Mouse (Mus musculus) neural tube, embryonic 11.5 days (tissue): ENCODE results near the gene Fes. TPM values are rescaled to one million over a fixed set of nuclear protein-coding genes. Genes with fewer than 3 reads are reported as not detected.

Experiments used
- ATAC-seq: fragments of 200-750 bp; cut with Nextera tagmentation; 2 replicates; pipeline ENCODE4 v1.8.0; 2017; ENCODE audit warnings: moderate number of reproducible peaks, mild to moderate bottlenecking, moderate TSS enrichment, moderate library complexity; ENCODE audit not compliant: insufficient read depth, low FRiP score, low TSS enrichment
- DNase-seq: peaks from one replicate; pipeline ENCODE4 v3.0.0-alpha.2; 2015; ENCODE audit warnings: low spot score
- H3K27ac ChIP-seq: fragments of 300-500 bp; sonication (generic); 2 replicates; pipeline ENCODE4 v1.5.1; 2014; ENCODE audit warnings: low read depth, mild to moderate bottlenecking, low read length
- H3K27me3 ChIP-seq: fragments of 300-500 bp; sonication (generic); 2 replicates; pipeline ENCODE4 v1.6.1; 2014; ENCODE audit warnings: mild to moderate bottlenecking, low read length, mixed read lengths; ENCODE audit not compliant: control insufficient read depth, insufficient read depth
- H3K36me3 ChIP-seq: fragments of 300-500 bp; sonication (generic); 2 replicates; pipeline ENCODE4 v1.6.1; 2014; ENCODE audit warnings: mild to moderate bottlenecking, low read length, moderate library complexity, mixed read lengths; ENCODE audit not compliant: control insufficient read depth, insufficient read depth
- H3K4me1 ChIP-seq: fragments of 300-500 bp; sonication (generic); 2 replicates; pipeline ENCODE4 v1.6.1; 2014; ENCODE audit warnings: low read length, mixed read lengths; ENCODE audit not compliant: control insufficient read depth, insufficient read depth
- H3K4me2 ChIP-seq: fragments of 300-500 bp; sonication (generic); 2 replicates; pipeline ENCODE4 v1.6.1; 2014; ENCODE audit warnings: low read depth, mild to moderate bottlenecking, moderate library complexity
- H3K4me3 ChIP-seq: fragments of 300-500 bp; sonication (generic); 2 replicates; pipeline ENCODE4 v1.5.1; 2014; ENCODE audit warnings: low read depth, low read length
- H3K9ac ChIP-seq: fragments of 300-500 bp; sonication (generic); 2 replicates; pipeline ENCODE4 v1.6.1; 2014; ENCODE audit warnings: mild to moderate bottlenecking, low read length
- H3K9me3 ChIP-seq: fragments of 300-500 bp; sonication (generic); 2 replicates; pipeline ENCODE4 v1.6.1; 2016; ENCODE audit warnings: low read length; ENCODE audit not compliant: control insufficient read depth
- WGBS: fragments of 180-500 bp; shearing (Covaris S2); extraction: QIAGEN DNeasy Blood & Tissue Kit; methylation state at CpG from one replicate; pipeline ENCODE4 v1.1.7; 2014; 5-methylcytosine and 5-hydroxymethylcytosine counted together
- polyA plus RNA-seq: library from polyadenylated mRNA; unstranded; fragments of >200 nt; fragmentation: Nextera tagmentation; extraction: Ambion mirVana; gene quantifications from 2 replicates; pipeline ENCODE4 v1.2.1, GENCODE M21; 2014

Gene Fes
- polyA plus RNA-seq, 1 experiment from 2014 or later = 7.1 TPM

DNA sequence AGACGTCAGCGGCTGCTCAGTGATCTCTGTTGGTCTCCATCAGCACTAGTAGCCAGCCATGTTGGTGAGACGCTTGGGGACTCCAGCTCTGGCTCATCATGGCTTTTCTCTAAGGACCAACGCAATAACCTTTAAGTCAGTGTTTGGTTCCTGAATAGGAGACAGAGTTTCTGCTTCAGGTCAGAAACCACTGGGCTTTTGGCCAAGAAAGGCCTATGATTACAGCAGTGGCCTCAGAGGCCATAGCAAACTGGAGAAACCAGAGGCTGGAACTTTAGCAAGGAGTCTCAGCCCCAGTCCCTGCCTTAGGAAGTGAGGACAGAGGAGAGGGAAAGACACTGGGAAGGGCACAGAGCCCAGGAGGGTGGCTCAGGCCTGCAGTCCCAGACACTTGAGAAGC, 32.8 kb upstream of the Fes start:
- no peaks in the 10 kb centered on the region for H3K4me1 ChIP-seq
- DNase-seq (no peak), ATAC-seq (no peak)
- no peak overlapping the region for H3K9ac ChIP-seq
- no peak overlapping the region for H3K27ac ChIP-seq
- WGBS = 82% methylated on average over 4 of the region's 4 CpGs
- H3K4me2 ChIP-seq = no peak overlapping the region
- no peaks in the 10 kb centered on the region for H3K36me3 ChIP-seq
- H3K4me3 ChIP-seq = no peak overlapping the region
- H3K27me3 ChIP-seq = no peaks in the 10 kb centered on the region
- H3K9me3 ChIP-seq = no peaks in the 10 kb centered on the region

DNA sequence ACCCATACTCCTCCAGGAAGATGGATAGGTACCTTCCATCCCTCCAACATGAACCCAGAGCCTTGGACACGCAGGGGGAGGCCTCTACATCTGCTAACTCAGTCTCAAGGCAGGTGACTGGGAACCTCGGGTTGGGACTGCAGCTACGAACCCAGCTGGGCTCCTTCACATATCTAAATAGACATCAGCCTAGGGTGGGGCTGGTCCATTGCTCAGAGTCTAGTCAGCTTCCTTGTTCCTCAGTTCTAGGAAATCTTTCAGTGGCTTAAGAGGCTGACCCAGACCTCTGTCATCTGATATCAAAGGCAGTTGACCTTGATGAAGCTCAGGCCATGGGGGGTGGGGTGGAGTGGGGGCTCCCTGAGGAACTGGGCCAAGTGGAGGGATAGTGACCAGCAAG, 31.5 kb upstream of the Fes start:
- no peaks in the 10 kb centered on the region for H3K27me3 ChIP-seq
- H3K4me2 ChIP-seq = no peak overlapping the region
- ATAC-seq (no peak), DNase-seq (no peak)
- no peaks in the 10 kb centered on the region for H3K9me3 ChIP-seq
- H3K27ac ChIP-seq = no peak overlapping the region
- WGBS = 80% methylated on average over 3 of the region's 3 CpGs
- no peak overlapping the region for H3K9ac ChIP-seq
- H3K4me1 ChIP-seq = no peaks in the 10 kb centered on the region
- no peak overlapping the region for H3K4me3 ChIP-seq
- no peaks in the 10 kb centered on the region for H3K36me3 ChIP-seq

DNA sequence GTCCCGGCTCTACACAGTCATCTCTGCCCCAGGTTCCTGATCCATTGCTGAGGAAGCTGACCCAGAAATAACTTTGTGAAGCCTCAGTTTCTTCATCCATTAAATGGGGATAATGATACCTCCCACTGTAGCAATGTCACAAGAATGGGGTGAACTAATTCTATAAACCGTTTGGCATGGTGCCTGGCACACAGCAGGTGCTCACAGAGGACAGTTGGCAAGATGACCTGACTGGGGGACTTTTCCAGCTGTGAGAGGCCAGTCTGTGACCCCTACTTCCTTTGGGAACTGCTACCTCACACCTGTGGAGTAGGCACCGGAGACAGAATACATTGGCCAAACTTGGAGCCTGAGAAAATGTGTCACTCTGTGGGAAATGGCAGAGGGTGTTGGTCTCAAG, 30.3 kb upstream of the Fes start:
- WGBS = 83% methylated on average over 3 of the region's 3 CpGs
- no peak for ATAC-seq

DNA sequence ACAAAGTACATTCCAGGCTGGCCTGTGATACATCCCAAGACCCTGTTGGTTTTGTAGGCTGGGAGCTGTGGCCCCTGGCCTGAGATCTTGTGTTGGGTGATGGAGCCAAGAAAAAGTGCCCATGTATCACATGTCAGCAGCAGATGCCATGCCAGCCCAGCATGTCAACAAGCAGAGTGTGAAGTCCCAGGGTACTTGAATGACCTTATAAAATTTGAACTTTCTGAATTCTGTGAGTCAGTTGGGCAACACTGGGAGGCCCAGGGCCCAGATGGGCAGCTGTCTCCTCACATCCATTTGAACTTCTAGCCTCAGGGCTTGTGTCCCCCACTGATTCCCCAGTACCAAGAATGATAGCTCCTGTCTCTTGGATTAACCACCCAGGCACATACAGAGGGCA, 29.9 kb upstream of the Fes start:
- no peaks in the 10 kb centered on the region for H3K9me3 ChIP-seq
- no peak overlapping the region for H3K4me2 ChIP-seq
- no peaks in the 10 kb centered on the region for H3K27me3 ChIP-seq
- no peaks in the 10 kb centered on the region for H3K4me1 ChIP-seq
- H3K27ac ChIP-seq = no peak overlapping the region
- no peaks in the 10 kb centered on the region for H3K36me3 ChIP-seq
- H3K4me3 ChIP-seq = no peak overlapping the region
- ATAC-seq (no peak), DNase-seq (no peak)
- no peak overlapping the region for H3K9ac ChIP-seq

More for the DNA sequence above, 30.3 kb upstream of the Fes start:
- no peak overlapping the region for H3K9ac ChIP-seq
- H3K27ac ChIP-seq = no peak overlapping the region
- DNase-seq = no peak
- no peak overlapping the region for H3K4me2 ChIP-seq
- no peaks in the 10 kb centered on the region for H3K9me3 ChIP-seq
- H3K4me1 ChIP-seq = no peaks in the 10 kb centered on the region
- no peaks in the 10 kb centered on the region for H3K36me3 ChIP-seq
- H3K4me3 ChIP-seq = no peak overlapping the region
- no peaks in the 10 kb centered on the region for H3K27me3 ChIP-seq

DNA sequence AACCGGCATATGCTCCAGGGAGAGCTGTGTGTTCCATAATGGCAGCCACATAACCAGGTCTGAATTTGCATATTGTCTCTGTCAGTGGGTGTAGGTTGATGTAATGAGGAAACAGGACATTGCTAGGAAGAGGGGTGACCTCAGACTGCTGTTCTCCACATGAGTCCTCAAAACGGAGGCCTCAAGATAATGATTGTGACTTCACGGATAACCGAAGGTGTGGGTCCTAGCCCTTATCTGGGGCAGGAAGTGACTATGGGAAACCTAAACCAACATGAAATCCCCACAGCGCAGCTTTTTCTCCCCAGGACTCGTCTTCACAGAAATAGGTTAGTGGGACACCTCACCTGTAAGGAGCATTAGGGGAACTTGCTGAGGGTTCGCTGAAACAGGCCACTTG, 29.2 kb upstream of the Fes start:
- Histone ChIP-seq H3K27me3 (no peaks in the 10 kb centered on the region), H3K9ac (no peak overlapping the region), H3K4me3 (no peak overlapping the region), H3K27ac (no peak overlapping the region), H3K4me1 (no peaks in the 10 kb centered on the region), H3K9me3 (no peaks in the 10 kb centered on the region), H3K36me3 (no peaks in the 10 kb centered on the region), H3K4me2 (no peak overlapping the region)
- no peak for ATAC-seq
- DNase-seq = no peak
- 92% methylated on average over 7 of the region's 7 CpGs for WGBS

DNA sequence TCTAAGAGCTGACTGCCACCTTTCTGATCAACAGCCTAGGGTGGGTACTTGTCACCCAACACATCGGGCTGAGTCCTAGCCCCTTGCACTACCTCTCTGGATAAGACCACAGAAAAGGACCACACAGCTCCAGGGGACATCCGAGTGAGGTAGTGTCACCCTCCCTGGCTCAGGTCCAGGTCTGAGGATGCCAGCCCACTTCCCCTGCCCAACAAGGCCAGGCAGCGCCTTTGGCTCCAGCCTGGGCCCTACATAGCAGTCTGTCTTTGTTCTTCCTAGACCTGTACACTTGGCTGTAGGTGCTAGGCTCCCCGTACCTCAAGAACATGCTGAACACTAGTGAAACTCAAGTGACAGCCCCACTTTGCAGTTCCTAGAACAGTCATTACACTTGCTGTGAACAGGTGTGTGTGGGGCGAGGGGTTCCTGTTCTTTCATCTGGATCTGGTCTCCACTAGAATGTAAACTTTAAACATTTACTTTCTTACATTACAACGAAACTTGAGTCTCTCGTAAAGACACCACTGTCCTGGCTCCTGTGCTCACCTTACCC, 26.6 kb upstream of the Fes start:
- Histone ChIP-seq H3K9me3 (no peaks in the 10 kb centered on the region), H3K4me1 (no peaks in the 10 kb centered on the region), H3K36me3 (no peaks in the 10 kb centered on the region), H3K9ac (no peak overlapping the region), H3K4me3 (no peak overlapping the region), H3K27ac (no peak overlapping the region), H3K27me3 (no peaks in the 10 kb centered on the region), H3K4me2 (no peak overlapping the region)
- DNase-seq (no peak), ATAC-seq (no peak)
- 89% methylated on average over 7 of the region's 7 CpGs for WGBS

DNA sequence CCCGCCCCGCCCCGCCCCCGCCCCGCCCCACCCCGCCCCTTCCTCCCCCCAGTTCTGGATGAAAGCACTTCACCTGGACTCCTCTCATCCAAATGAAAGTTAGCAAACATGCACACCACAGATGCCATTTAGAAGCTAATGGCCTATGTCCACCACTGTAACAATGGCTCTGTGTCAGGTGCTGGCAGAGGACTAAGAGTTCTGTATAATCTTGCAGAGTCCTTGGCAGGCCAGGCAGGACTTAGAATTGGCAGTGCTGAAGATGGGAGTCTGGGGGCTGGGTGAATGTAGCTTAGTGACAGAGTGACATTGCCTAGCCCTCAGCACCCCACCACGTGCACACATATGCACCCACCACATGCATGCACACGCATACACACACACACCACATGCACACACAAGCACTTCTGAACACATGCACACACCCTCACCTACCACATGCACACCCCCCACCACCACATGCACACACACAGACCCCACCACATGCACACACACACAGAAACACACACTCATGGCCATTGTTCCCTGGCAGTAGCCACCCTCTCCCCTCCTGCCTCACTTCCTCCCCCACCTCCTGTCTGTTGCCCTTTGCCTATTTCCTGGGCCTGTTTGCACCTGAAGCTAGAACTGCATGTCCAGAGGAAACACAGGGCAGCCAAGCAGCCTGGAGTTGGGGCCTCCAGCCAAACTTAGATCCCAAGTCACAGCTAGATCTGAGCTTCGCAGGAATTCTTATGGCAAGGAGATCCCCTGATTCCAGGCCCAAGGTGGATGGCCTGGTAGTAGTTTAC, 26.0 kb upstream of the Fes start:
- Histone ChIP-seq H3K36me3 (no peaks in the 10 kb centered on the region), H3K27ac (no peak overlapping the region), H3K27me3 (no peaks in the 10 kb centered on the region), H3K4me2 (no peak overlapping the region), H3K4me3 (no peak overlapping the region), H3K4me1 (no peaks in the 10 kb centered on the region), H3K9ac (no peak overlapping the region), H3K9me3 (no peaks in the 10 kb centered on the region)
- 60% methylated on average over 9 of the region's 9 CpGs for WGBS
- ATAC-seq (no peak), DNase-seq (no peak)

DNA sequence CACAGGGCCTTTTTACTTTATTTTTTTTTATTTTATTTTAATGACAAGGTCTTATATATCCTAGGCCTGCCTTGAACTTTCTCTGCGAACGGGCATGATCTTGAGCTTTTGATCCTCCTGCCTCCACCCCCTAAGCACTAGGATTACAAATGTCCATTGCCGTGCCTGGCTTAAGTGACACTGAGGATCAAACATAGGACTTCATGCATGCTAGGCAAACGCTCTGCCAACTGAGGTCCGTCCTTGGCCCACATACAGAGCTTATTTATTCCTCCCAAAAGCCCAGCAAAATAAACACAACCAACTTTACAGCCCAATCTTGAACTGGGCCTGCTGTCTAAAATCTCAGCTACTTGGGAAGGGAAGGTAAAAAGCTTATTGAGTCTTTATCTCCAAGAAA, 25.0 kb upstream of the Fes start:
- Histone ChIP-seq H3K4me3 (no peak overlapping the region), H3K36me3 (no peaks in the 10 kb centered on the region), H3K4me2 (no peak overlapping the region), H3K27me3 (no peaks in the 10 kb centered on the region), H3K4me1 (no peaks in the 10 kb centered on the region), H3K9ac (no peak overlapping the region), H3K27ac (no peak overlapping the region), H3K9me3 (no peaks in the 10 kb centered on the region)
- 74% methylated on average over 5 of the region's 5 CpGs for WGBS
- no peak for DNase-seq
- ATAC-seq = no peak

DNA sequence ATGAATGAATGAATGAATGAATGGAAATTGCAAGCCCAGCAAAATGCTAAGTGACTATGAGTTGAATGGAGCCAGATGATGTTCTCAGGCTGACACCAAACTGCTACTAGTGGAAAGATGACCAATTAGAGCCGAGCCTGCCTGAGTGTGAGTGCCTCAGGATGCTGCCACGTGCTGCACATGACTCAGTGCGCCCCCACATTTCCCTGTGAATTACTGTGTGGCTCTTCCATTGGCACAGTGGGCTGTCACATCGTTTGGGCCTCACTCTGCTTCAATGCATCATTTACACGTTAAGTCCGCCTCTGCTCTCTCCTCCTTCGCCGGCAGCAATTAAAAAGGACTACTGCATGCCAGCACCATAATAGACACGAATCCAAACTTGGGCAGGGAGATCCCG, 24.5 kb upstream of the Fes start:
- Histone ChIP-seq H3K9ac (no peak overlapping the region), H3K4me1 (no peaks in the 10 kb centered on the region), H3K4me2 (no peak overlapping the region), H3K36me3 (no peaks in the 10 kb centered on the region), H3K9me3 (no peaks in the 10 kb centered on the region), H3K27ac (no peak overlapping the region), H3K4me3 (no peak overlapping the region), H3K27me3 (no peaks in the 10 kb centered on the region)
- 72% methylated on average over 10 of the region's 10 CpGs for WGBS
- ATAC-seq = no peak
- DNase-seq = no peak
